Mouse (Mus musculus) lung, postnatal 36 days (tissue): ENCODE data around the gene Slc16a6.
"Not testable (repeated sequence)": the region's sequence is repeated elsewhere in the genome, so short reads cannot be mapped to it uniquely, and the experiment has no call there.

Experiments used
- DNase-seq: peaks from one replicate; pipeline ENCODE4 v3.0.0; 2022; ENCODE audit warnings: mixed read lengths

Gene Slc16a6

GRCm38 (mm10) chr11:109473171-109474085 is at the start of gene Slc16a6, which contains the start of gene Arsg:
TSS of gene Slc16a6 (minus strand) at chr11:109473598.
TSS of gene Arsg (plus strand) at chr11:109473374.
- peak; percentile 79 for DNase-seq

DNA sequence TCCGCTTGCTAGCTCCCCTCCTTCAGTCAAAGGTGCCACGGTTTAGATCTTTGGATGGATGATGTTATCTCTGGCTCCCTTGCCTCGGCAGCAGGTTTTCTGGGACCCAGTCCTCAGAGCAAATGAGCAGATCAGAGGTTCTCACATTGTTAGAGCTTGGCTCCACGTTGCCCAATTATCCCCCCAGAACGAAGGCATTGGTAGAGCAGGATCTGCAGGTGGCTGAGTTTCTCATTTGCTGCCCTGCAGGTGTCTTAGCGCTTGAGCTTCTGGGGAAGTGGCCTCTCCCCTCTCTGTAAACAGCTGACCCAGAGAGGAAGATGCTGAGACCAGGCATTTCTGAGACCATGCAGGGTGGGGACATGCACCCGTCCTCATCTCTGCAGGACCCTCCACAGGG is 47.6 kb upstream of the Slc16a6 start:
- DNase-seq, result no peak

GRCm38 (mm10) chr11:109517816-109518215 is 44.4 kb upstream of the Slc16a6 start:
- no peak for DNase-seq

DNA sequence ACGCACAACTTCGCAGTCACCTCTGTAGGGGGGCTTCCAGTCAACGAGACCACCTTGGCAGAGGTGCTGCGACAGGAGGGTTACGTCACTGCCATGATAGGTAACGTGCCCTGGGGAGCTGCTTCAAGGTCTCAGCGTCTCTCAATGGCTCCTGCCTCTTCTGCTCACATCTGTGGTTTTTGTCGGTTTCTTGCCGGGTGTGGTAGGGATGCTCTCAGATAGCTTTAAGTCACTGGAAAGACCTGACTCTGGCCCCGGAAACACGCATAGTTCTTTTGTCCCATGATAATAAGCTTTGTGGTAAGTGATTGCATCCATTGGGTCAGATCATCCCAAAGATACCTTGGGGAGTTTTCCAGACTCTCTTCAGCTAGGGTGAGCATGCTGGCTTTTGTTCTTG is 43.9 kb upstream of the Slc16a6 start:
- DNase-seq, result no peak

DNA sequence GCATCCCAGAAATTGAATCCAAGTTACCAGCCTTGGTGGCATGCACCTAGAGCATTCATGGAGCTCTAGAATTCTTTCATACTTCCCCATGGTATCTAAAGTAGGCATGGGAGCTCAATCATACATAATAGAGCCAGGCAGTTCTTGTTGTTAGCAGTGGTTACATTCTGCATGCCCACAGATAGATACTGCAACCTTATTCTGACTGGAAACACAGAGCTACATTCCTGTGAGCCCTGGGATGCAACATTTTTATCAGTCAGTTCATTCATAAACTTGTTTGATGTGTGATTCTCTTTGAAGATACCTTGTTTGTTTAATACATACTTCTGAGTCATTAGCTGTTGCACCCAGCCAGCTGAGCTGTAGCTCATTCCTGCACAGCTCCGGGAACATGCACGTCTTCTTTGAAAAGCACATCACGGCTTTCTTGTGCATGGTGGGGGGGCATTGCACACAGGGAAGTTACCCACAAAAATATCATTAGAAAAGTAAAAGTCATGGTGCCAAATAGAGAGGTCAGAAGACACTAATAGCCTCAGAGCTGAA is 40.7 kb upstream of the Slc16a6 start:
- DNase-seq, result no peak

DNA sequence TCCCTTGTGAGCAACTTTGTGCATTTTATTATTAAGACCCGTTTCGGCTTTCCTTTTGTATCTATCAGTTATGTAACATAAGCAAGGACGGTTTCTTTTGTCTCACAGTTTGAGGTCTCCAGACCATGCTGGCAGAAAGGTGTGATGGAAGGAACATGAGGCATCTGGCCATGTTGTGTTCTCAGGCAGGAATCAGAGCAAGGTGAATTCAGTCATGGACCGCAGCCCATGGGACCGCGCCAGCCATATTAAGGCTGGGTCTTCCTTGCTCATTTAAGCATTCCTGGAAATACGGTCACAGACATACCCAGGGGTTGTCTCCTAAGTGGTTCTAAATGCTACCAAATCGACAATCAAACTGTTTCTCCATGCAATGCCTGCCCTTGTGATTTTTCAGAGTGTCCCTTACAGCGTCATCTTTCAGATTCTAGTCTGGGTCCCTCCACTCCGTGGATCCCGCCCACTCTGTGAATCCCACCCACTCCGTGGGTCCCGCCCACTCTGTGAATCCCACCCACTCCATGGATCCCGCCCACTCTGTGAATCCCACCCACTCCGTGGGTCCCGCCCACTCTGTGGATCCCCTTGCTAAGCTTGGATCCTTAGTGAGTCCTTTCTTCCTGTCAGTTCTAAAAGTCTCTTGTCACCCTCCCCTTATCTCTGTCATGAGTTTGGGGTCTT is 39.7 kb upstream of the Slc16a6 start:
- DNase-seq, result no peak

DNA sequence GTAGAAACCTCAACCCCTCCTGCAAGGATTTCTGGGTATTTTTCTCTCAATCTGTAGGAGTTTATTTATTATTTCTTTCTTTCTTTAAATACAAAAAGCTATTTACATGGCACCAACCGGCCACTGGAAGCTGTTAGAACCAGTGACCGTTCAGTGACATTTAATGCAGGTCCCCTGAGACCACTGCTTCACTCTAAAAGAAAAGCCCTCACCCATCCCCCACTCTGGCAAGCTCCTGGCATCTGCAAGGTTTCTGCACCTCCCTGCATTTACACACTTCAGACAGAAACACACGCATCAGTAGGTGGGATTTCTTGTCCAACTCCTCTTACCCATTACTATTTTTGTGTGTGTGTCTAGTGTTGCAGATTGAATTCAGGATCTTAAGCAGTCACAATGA is 33.7 kb upstream of the Slc16a6 start:
- DNase-seq, result no peak

GRCm38 (mm10) chr11:109505823-109506222 is 32.4 kb upstream of the Slc16a6 start:
- DNase-seq, result no peak

DNA sequence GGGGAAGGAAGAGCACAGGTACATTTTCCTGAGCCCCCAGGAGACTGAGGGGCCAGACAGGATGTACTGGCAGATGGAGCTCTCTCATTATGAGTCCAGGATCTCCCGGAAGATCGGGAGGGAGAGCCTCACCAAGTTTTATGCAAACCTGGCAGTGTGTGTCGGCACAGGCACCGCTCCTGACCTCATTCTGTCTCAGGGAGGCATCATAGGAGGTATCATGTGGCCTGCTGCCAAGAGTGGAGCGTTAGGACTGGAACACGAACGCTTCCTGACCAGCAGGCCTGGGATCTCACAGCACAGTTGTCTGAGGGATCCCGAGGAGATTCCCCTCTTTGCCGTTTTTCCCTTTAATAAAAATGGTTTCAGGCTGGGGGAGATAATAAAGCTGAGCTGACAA is 31.6 kb upstream of the Slc16a6 start:
- DNase-seq, result no peak

GRCm38 (mm10) chr11:109500206-109500605 is 26.8 kb upstream of the Slc16a6 start:
- DNase-seq, result no peak

GRCm38 (mm10) chr11:109497990-109498389 is 24.6 kb upstream of the Slc16a6 start:
- DNase-seq, result no peak

- DNase-seq, result no peak
These were observed 23.8 kb upstream of the Slc16a6 start for GRCm38 (mm10) chr11:109496996-109497714.

DNA sequence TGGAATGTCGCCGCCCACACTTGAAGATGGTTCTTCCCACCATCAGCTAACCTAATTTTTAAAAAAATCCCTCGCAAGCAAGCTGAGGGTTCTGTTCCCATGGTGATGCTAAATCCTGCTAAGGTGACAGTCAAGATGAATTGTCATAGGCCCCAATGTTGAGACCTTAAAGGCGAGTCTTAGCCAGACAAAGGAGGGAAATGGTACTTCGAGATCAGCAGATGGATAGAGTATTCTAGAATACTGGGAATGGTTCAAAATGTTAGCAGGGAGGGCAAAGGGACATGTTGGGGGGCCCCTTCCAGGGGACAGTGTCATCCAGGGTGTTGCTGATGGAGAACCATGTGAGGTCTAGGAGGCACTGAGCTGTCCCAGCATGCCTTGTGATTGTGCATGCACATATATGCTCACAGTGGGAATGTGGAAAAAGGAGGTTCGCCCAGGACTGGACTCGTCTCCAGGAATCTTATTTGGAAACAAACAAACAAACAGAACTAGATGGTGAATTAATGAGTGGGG is 23.1 kb upstream of the Slc16a6 start:
- DNase-seq, result no peak

- no peak for DNase-seq
These were observed 22.5 kb upstream of the Slc16a6 start for GRCm38 (mm10) chr11:109495771-109496474.

- DNase-seq, result no peak
These were observed 21.7 kb upstream of the Slc16a6 start for GRCm38 (mm10) chr11:109494890-109495770.

DNA sequence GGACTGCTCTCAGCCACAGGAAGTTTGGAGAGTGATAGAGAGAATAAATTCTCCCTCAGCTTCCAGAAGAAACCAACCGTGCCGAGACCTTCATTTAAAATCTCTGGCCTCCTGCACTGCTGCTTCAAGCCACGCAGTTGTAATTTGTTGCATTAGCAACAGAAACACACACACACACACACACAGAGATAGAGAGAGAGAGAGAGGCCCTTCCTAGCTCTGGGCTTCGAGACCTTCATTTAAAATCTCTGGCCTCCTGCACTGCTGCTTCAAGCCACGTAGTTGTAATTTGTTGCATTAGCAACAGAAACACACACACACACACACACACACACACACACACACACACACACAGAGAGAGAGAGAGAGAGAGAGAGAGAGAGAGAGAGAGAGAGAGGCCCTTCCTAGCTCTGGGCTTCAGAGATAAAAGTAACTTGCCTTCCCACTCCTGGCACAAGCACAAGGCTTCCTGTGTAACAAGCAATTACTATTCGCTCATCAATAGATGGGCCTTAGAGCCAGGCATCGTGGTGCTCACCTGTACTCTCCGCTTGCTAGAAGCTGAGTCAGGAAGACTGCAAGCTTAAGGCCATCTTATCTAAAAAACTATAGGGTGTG is 19.6 kb upstream of the Slc16a6 start:
- DNase-seq, result not testable (repeated sequence)

- no peak for DNase-seq
These were observed 18.4 kb upstream of the Slc16a6 start for GRCm38 (mm10) chr11:109491844-109492243.

DNA sequence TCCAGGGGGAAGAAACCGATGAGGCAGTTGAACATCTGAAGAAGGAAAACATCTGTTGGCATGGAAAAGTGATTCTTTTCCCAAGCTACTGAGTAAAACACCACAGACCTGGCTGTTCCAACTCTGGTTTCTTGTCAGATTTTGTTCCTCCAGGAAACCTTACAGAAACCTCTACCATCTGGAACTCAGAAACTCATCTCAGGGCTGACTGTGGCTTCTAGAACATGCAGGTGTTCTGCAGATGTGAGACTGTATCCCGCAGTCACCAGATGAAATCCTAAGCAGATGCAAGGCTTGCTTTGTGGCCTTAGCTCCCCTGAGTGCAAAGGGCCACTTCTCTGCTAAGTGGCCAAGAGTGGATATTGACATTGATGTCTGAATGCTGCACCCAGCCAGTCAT is 16.4 kb upstream of the Slc16a6 start:
- no peak for DNase-seq

- no peak for DNase-seq
These were observed 14.7 kb upstream of the Slc16a6 start for GRCm38 (mm10) chr11:109487991-109488684.

DNA sequence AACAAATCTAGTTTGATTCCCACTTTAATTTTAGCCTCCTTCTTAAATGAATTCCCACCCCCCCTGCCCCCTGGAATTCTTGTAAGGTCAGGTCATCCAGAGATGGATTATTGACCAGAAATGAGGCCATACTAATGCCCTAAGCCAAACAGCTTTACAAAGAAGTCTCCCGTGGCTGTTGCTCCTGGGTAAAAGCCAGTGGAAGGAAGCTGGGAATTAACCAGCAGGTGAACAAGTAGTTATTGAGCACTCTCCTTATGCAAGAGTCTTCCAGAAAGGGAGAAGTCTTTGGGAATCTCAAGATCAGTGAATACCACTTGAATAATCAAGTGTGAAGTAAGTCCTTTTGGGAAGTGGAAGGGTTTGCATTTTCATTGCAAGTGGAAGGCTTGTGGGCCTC is 13.7 kb upstream of the Slc16a6 start:
- DNase-seq, result no peak
